Mouse (Mus musculus): Measurements from ENCODE around the gene Otor.

Otor gene

GRCm38 (mm10) chr2:143078198-143078851, at the start of gene Otor:
Gene Otor (plus strand): TSS chr2:143078473.
- DNase-seq (ENCODE audit: low spot score), result peak; percentile 13

- no peak for DNase-seq (ENCODE audit: low spot score)
Observed at GRCm38 (mm10) chr2:143031283-143031682, 47.0 kb upstream of the Otor start.

- DNase-seq (ENCODE audit: low spot score), result peak; percentile 26
Observed at GRCm38 (mm10) chr2:143032378-143033255, 45.7 kb upstream of the Otor start.

- no peak for DNase-seq (ENCODE audit: low spot score)
Observed at GRCm38 (mm10) chr2:143034350-143035085, 43.8 kb upstream of the Otor start.

DNA sequence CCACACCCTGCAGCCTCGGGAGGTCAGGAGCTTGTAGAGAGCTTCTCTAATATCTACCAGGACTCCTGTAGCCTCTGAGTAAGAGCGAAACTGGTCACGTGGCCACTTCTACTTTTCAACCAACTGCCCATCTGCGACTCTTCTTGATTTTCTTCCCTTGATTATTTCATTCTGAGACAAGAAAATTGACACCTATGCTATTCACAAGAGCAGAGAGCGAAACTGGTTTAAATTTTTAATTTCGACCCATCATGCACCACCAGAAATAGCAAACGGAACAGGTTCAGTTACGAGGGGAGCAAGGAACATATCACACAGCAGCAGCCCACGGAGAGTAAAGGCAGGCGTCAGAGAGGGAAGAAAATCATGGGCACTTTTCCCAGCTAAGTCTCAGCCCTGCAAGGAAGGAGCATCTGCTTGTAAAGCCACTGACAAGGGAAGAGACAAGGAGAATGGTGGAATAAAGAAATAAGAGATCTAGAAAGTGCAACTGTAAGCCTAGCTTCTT, 43.1 kb upstream of the Otor start:
- DNase-seq (ENCODE audit: low spot score), result no peak

- DNase-seq (ENCODE audit: low spot score), result no peak
Observed at GRCm38 (mm10) chr2:143041596-143041995, 36.7 kb upstream of the Otor start.

GRCm38 (mm10) chr2:143055251-143055650, 23.0 kb upstream of the Otor start:
- no peak for DNase-seq (ENCODE audit: low spot score)

DNA sequence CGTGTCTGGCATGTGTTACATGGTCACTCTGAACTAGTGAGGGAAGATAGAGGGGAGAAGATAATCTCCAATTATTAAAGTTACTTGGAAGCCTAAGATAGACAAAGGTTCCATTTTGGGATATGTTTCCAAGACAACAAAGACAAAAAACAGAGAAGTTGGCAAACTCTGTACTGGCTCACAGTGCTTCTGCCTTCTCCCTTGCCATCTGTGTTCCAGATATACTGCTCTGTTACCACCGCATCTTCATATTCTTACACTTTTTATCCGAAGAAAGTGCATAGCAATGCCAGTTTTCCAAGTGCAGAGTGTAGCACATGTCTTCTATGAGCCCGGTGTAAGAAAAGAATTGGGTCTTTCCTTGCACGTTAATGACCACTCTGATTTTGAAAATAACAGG, 21.5 kb upstream of the Otor start:
- DNase-seq (ENCODE audit: low spot score), result no peak

- DNase-seq (ENCODE audit: low spot score), result no peak
Observed at GRCm38 (mm10) chr2:143062432-143062811, 15.9 kb upstream of the Otor start.

- DNase-seq (ENCODE audit: low spot score), result peak; percentile 96
Observed at GRCm38 (mm10) chr2:143062812-143063792, 15.2 kb upstream of the Otor start, which contains the start of gene Snrpb2. Gene Snrpb2 (plus strand): TSS chr2:143063039.

- no peak for DNase-seq (ENCODE audit: low spot score)
Observed at GRCm38 (mm10) chr2:143065914-143066313, 12.4 kb upstream of the Otor start.

GRCm38 (mm10) chr2:143081693-143082092, 3.4 kb downstream of the Otor start:
- DNase-seq (ENCODE audit: low spot score), result no peak

GRCm38 (mm10) chr2:143084852-143085397, 6.7 kb downstream of the Otor start:
- DNase-seq (ENCODE audit: low spot score), result no peak

DNA sequence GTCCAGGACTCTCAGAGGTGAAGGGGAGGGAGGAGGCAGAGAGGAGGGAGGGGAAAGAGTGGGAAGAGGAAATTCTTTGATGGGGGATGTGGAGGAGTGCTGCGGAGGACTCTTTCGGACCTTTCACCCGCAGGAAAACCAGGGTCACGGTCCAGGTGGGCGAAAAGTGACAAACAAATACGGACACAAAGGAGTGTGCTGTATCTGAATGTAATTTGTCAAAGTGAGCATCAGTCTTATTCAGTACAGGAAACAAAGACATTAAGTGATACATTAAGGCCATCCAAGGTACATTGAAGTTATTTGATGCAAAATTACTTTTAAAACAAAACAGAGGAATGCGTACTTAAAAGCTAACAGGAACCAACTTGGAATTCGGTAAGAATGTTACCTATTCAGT, 11.6 kb downstream of the Otor start:
- no peak for DNase-seq (ENCODE audit: low spot score)

DNA sequence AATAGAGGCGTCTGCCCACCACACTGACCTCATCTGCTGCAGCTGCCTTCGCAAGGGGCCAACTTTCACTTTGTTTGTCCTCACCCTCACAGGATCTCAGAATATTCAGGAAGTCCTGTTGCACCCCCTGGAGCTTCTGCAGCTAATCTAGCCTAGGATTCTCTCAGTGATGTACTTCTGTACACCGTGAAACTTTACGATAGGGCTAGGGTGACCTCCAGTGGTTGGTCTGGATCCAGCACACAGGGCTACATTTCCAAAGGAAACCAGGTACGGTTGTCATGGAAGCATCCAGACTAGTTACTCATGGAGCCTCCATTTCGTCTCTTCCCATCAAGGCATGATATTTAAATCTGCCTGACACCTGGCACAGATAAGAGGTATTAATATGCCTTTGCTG, 15.5 kb downstream of the Otor start:
- DNase-seq (ENCODE audit: low spot score), result peak; percentile 81

- DNase-seq (ENCODE audit: low spot score), result no peak
Observed at GRCm38 (mm10) chr2:143094761-143095160, 16.5 kb downstream of the Otor start.

- DNase-seq (ENCODE audit: low spot score), result no peak
Observed at GRCm38 (mm10) chr2:143097170-143097569, 18.9 kb downstream of the Otor start.

- DNase-seq (ENCODE audit: low spot score), result peak; percentile 73
Observed at GRCm38 (mm10) chr2:143113859-143114258, 35.6 kb downstream of the Otor start.

- DNase-seq (ENCODE audit: low spot score), result no peak
Observed at GRCm38 (mm10) chr2:143114716-143115115, 36.4 kb downstream of the Otor start.

DNA sequence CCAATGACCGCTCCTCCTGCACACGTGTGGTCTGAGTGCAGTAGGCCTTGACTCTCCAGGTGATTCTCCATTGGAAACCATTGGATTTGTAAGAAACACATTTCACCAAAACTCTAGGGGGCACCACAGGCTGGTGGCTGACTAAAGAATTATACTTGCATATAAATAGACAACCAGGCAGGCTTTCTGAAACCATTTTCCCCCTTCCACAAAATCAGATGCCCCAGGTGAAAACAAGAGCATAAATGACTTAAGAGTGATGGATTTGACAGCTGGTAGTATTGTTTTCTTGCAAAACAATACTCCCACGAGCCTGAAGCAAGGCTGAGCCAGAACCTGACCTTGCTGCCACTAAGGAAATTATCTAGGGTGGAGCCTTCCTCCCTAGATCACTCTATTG, 39.2 kb downstream of the Otor start:
- peak; percentile 12 for DNase-seq (ENCODE audit: low spot score)

GRCm38 (mm10) chr2:143118221-143118620, 39.9 kb downstream of the Otor start:
- DNase-seq (ENCODE audit: low spot score), result no peak

Data from embryo, embryonic 10.5 days (tissue).